Mouse (Mus musculus) liver, embryonic 11.5 days (tissue): ENCODE measurements around the gene Slc35e2. TPM values are rescaled to one million over a fixed set of nuclear protein-coding genes. Genes with fewer than 3 reads are reported as not detected.

ENCODE experiments used
- ATAC-seq: fragments of 200-750 bp; cut with Nextera tagmentation; replicated peaks from 2 replicates; pipeline ENCODE4 v1.8.0; 2017; ENCODE audit warnings: moderate number of reproducible peaks, mild to moderate bottlenecking, moderate TSS enrichment, moderate library complexity; ENCODE audit not compliant: low FRiP score
- DNase-seq: peaks from one replicate; pipeline ENCODE4 v3.0.0-alpha.2; 2017; ENCODE audit warnings: low spot score
- H3K27ac ChIP-seq: fragments of 300-500 bp; sonication (generic); 2 replicates; pipeline ENCODE4 v1.5.1; 2014; ENCODE audit warnings: mild to moderate bottlenecking, low read depth, low read length, control low read depth
- H3K27me3 ChIP-seq: fragments of 300-500 bp; sonication (generic); replicated peaks from 2 replicates; pipeline ENCODE4 v1.6.1; 2014; ENCODE audit warnings: low read length, mixed read lengths; ENCODE audit not compliant: control insufficient read depth, insufficient read depth
- H3K36me3 ChIP-seq: fragments of 300-500 bp; sonication (generic); 2 replicates; pipeline ENCODE4 v1.6.1; 2014; ENCODE audit warnings: mild to moderate bottlenecking, low read length, moderate library complexity, mixed read lengths; ENCODE audit not compliant: control insufficient read depth, insufficient read depth
- H3K4me1 ChIP-seq: fragments of 300-500 bp; sonication (generic); replicated peaks from 2 replicates; pipeline ENCODE4 v1.6.1; 2014; ENCODE audit warnings: low read length, mixed read lengths; ENCODE audit not compliant: control insufficient read depth, insufficient read depth
- H3K4me2 ChIP-seq: fragments of 300-500 bp; sonication (generic); 2 replicates; pipeline ENCODE4 v1.6.1; 2014; ENCODE audit warnings: mild to moderate bottlenecking, control low read depth, moderate library complexity
- H3K4me3 ChIP-seq: fragments of 300-500 bp; sonication (generic); 2 replicates; pipeline ENCODE4 v1.5.1; 2014; ENCODE audit warnings: low read depth, low read length, control low read depth
- H3K9ac ChIP-seq: fragments of 300-500 bp; sonication (generic); 2 replicates; pipeline ENCODE4 v1.6.1; 2014; ENCODE audit warnings: low read depth, low read length, control low read depth
- H3K9me3 ChIP-seq: fragments of 300-500 bp; sonication (generic); 2 replicates; pipeline ENCODE4 v1.6.1; 2016; ENCODE audit warnings: low read length, inconsistent platforms, mixed read lengths; ENCODE audit not compliant: control insufficient read depth
- WGBS: fragments of 180-500 bp; shearing (Covaris S2); extraction: QIAGEN DNeasy Blood & Tissue Kit; methylation state at CpG from one replicate; pipeline ENCODE4 v1.1.7; 2014; 5-methylcytosine and 5-hydroxymethylcytosine counted together
- polyA plus RNA-seq: library from polyadenylated mRNA; unstranded; fragments of >200 nt; fragmentation: Nextera tagmentation; extraction: Ambion mirVana; gene quantifications from 2 replicates; pipeline ENCODE4 v1.2.1, GENCODE M21; 2014

The Slc35e2 gene
- polyA plus RNA-seq, 1 experiment from 2014 or later = 14.5 TPM

- H3K27ac ChIP-seq = peak overlapping the region; percentile 99
- H3K4me2 ChIP-seq = peak overlapping the region; percentile 84
- 1% methylated on average over 27 of the region's 31 CpGs for WGBS
- peak overlapping the region; percentile 90 for H3K4me3 ChIP-seq
- H3K9ac ChIP-seq = peak overlapping the region; percentile 87
- H3K4me1 ChIP-seq = peaks cover 12% of the 10 kb centered on the region
- DNase-seq = peak; percentile 40
- H3K36me3 ChIP-seq = peaks cover 3% of the 10 kb centered on the region; the same call in 1 of the 2 replicates
- peak; percentile 46 for ATAC-seq
- no peaks in the 10 kb centered on the region for H3K9me3 ChIP-seq
- no peaks in the 10 kb centered on the region for H3K27me3 ChIP-seq
Measured at GRCm38 (mm10) chr4:155601997-155602456, 811 bp downstream of the Slc35e2 start.

- Histone ChIP-seq H3K27ac (no peak overlapping the region), H3K9me3 (no peaks in the 10 kb centered on the region), H3K4me1 (peaks cover 12% of the 10 kb centered on the region), H3K4me3 (peak overlapping the region; percentile 90), H3K36me3 (peaks cover 3% of the 10 kb centered on the region; the same call in 1 of the 2 replicates), H3K27me3 (no peaks in the 10 kb centered on the region), H3K9ac (peak overlapping the region; percentile 87; the same call in 1 of the 2 replicates), H3K4me2 (peak overlapping the region; percentile 84)
- WGBS = 46% methylated on average over 1 of the region's 1 CpGs
- no peak for DNase-seq
- peak; percentile 20; the same call in 1 of the 2 replicates for ATAC-seq
Measured at GRCm38 (mm10) chr4:155602753-155603152, 1.5 kb downstream of the Slc35e2 start.

- H3K4me1 ChIP-seq = peaks cover 11% of the 10 kb centered on the region
Measured at GRCm38 (mm10) chr4:155603801-155604200, 2.6 kb downstream of the Slc35e2 start.

GRCm38 (mm10) chr4:155605132-155605531 is 3.9 kb downstream of the Slc35e2 start:
- Histone ChIP-seq H3K4me3 (no peak overlapping the region), H3K4me2 (no peak overlapping the region), H3K9ac (no peak overlapping the region), H3K27me3 (no peaks in the 10 kb centered on the region), H3K4me1 (peaks cover 9% of the 10 kb centered on the region; the same call in 1 of the 2 replicates), H3K9me3 (no peaks in the 10 kb centered on the region), H3K27ac (no peak overlapping the region), H3K36me3 (peaks cover 10% of the 10 kb centered on the region)
- DNase-seq = no peak
- WGBS = 86% methylated on average over 4 of the region's 4 CpGs
- no peak for ATAC-seq

More at GRCm38 (mm10) chr4:155603801-155604200, 2.6 kb downstream of the Slc35e2 start:
- DNase-seq (no peak), ATAC-seq (no peak)
- peaks cover 3% of the 10 kb centered on the region; the same call in 1 of the 2 replicates for H3K36me3 ChIP-seq
- 94% methylated on average over 6 of the region's 6 CpGs for WGBS
- no peak overlapping the region for H3K27ac ChIP-seq
- H3K27me3 ChIP-seq = no peaks in the 10 kb centered on the region
- H3K9ac ChIP-seq = no peak overlapping the region
- no peak overlapping the region for H3K4me3 ChIP-seq
- H3K4me2 ChIP-seq = no peak overlapping the region
- no peaks in the 10 kb centered on the region for H3K9me3 ChIP-seq

- H3K27ac ChIP-seq = no peak overlapping the region
- no peak for DNase-seq
- 79% methylated on average over 2 of the region's 2 CpGs for WGBS
- no peak overlapping the region for H3K9ac ChIP-seq
- H3K27me3 ChIP-seq = no peaks in the 10 kb centered on the region
- no peak overlapping the region for H3K4me2 ChIP-seq
- peaks cover 15% of the 10 kb centered on the region for H3K36me3 ChIP-seq
- H3K4me3 ChIP-seq = no peak overlapping the region
- H3K4me1 ChIP-seq = peaks cover 9% of the 10 kb centered on the region; the same call in 1 of the 2 replicates
- no peaks in the 10 kb centered on the region for H3K9me3 ChIP-seq
- ATAC-seq = no peak
Measured at GRCm38 (mm10) chr4:155606825-155607224, 5.6 kb downstream of the Slc35e2 start.

- Histone ChIP-seq H3K4me1 (no peaks in the 10 kb centered on the region), H3K36me3 (peaks cover 33% of the 10 kb centered on the region), H3K27me3 (no peaks in the 10 kb centered on the region), H3K4me2 (no peak overlapping the region), H3K27ac (no peak overlapping the region), H3K4me3 (no peak overlapping the region), H3K9me3 (no peaks in the 10 kb centered on the region), H3K9ac (no peak overlapping the region)
- no peak for ATAC-seq
- WGBS = 88% methylated on average over 3 of the region's 3 CpGs
- DNase-seq = no peak
Measured at GRCm38 (mm10) chr4:155611860-155612259, 10.6 kb downstream of the Slc35e2 start.

- Histone ChIP-seq H3K27ac (no peak overlapping the region), H3K36me3 (peaks cover 40% of the 10 kb centered on the region), H3K4me2 (no peak overlapping the region), H3K9ac (no peak overlapping the region), H3K9me3 (no peaks in the 10 kb centered on the region), H3K4me1 (no peaks in the 10 kb centered on the region), H3K4me3 (no peak overlapping the region), H3K27me3 (no peaks in the 10 kb centered on the region)
- WGBS = 95% methylated on average over 3 of the region's 3 CpGs
- DNase-seq (no peak), ATAC-seq (no peak)
Measured at GRCm38 (mm10) chr4:155613264-155613663, 12.0 kb downstream of the Slc35e2 start.

- Histone ChIP-seq H3K9ac (no peak overlapping the region), H3K9me3 (no peaks in the 10 kb centered on the region), H3K27ac (no peak overlapping the region), H3K27me3 (no peaks in the 10 kb centered on the region), H3K4me1 (peaks cover 1% of the 10 kb centered on the region; the same call in 1 of the 2 replicates), H3K4me3 (no peak overlapping the region), H3K36me3 (peaks cover 36% of the 10 kb centered on the region), H3K4me2 (no peak overlapping the region)
- no peak for DNase-seq
- 71% methylated on average over 5 of the region's 5 CpGs for WGBS
- peak; percentile 58; the same call in 1 of the 2 replicates for ATAC-seq
Measured at GRCm38 (mm10) chr4:155618321-155618720, 17.1 kb downstream of the Slc35e2 start.
